27 mouse cellular contexts compared by ENCODE assay signal in genomic region chr5:33948314-33948713, GRCm38 (mm10). TPM values are rescaled to one million over a fixed set of nuclear protein-coding genes. Genes with fewer than 3 reads are reported as not detected.
DNase-seq lines count a peak whose midpoint lies in the region; ATAC-seq and TF ChIP-seq lines count a peak whose summit lies in the region.
"Had no signal": no experiment of that assay in that cellular context is flagged by ENCODE, and none has a peak within 500 bp of the region (broad histone marks: within the 10 kb centered on the region; RNA-seq: fewer than 3 reads in every experiment).

No protein-coding gene starts in this region.

- H3K4me1 ChIP-seq in forebrain, embryonic 14.5 days (ENCODE audit: control insufficient read depth, insufficient read depth, low read length) = no peaks in the 10 kb centered on the region
- no peaks in the 10 kb centered on the region for H3K4me1 ChIP-seq in forebrain, embryonic 12.5 days
- no peaks in the 10 kb centered on the region for H3K4me1 ChIP-seq in midbrain, postnatal 0 days (ENCODE audit: insufficient read depth, low read length)
- H3K4me1 ChIP-seq in intestine, embryonic 16.5 days (ENCODE audit: control insufficient read depth, insufficient read depth, low read length) = no peaks in the 10 kb centered on the region
- H3K4me1 ChIP-seq: embryonic facial prominence, embryonic 15.5 days; heart, embryonic 15.5 days; kidney, embryonic 15.5 days; limb, embryonic 10.5 days; stomach, embryonic 15.5 days had no signal

- ATAC-seq in forebrain, embryonic 14.5 days = no peak
- no peak for ATAC-seq in forebrain, embryonic 12.5 days (ENCODE audit: low FRiP score)
- ATAC-seq in midbrain, postnatal 0 days (ENCODE audit: low FRiP score) = no peak
- no peak for ATAC-seq in intestine, embryonic 16.5 days
- ATAC-seq: forebrain, embryonic 16.5 days; hindbrain, embryonic 16.5 days; intestine, postnatal 0 days had no signal

- no peak overlapping the region for H3K27ac ChIP-seq in forebrain, embryonic 14.5 days (ENCODE audit: low read depth, low read length)
- no peak overlapping the region for H3K27ac ChIP-seq in forebrain, embryonic 12.5 days
- H3K27ac ChIP-seq in midbrain, postnatal 0 days (ENCODE audit: low read depth, low read length) = no peak overlapping the region
- no peak overlapping the region for H3K27ac ChIP-seq in intestine, embryonic 16.5 days (ENCODE audit: low read length)
- H3K27ac ChIP-seq: embryonic facial prominence, embryonic 15.5 days; heart, embryonic 15.5 days; kidney, embryonic 15.5 days; limb, embryonic 10.5 days; macrophage; midbrain, embryonic 12.5 days; stomach, embryonic 15.5 days had no signal

- no peaks in the 10 kb centered on the region for H3K36me3 ChIP-seq in forebrain, embryonic 14.5 days (ENCODE audit: control insufficient read depth, insufficient read depth, low read length)
- H3K36me3 ChIP-seq in forebrain, embryonic 12.5 days (replicated peaks) = no peaks in the 10 kb centered on the region
- H3K36me3 ChIP-seq in midbrain, postnatal 0 days (ENCODE audit: insufficient read depth, low read length) = no peaks in the 10 kb centered on the region
- no peaks in the 10 kb centered on the region for H3K36me3 ChIP-seq in intestine, embryonic 16.5 days (ENCODE audit: control insufficient read depth, insufficient read depth, low read length)
- H3K36me3 ChIP-seq: embryonic facial prominence, embryonic 15.5 days; heart, embryonic 15.5 days; kidney, embryonic 15.5 days; limb, embryonic 10.5 days; midbrain, embryonic 12.5 days; stomach, embryonic 15.5 days had no signal

- H3K4me2 ChIP-seq in forebrain, embryonic 14.5 days (ENCODE audit: low read length) = no peak overlapping the region
- H3K4me2 ChIP-seq in forebrain, embryonic 12.5 days = no peak overlapping the region
- H3K4me2 ChIP-seq in midbrain, postnatal 0 days (ENCODE audit: low read depth, low read length, poor library complexity, severe bottlenecking) = no peak overlapping the region
- H3K4me2 ChIP-seq in intestine, embryonic 16.5 days (ENCODE audit: low read depth, low read length) = no peak overlapping the region
- H3K4me2 ChIP-seq: embryonic facial prominence, embryonic 15.5 days; heart, embryonic 15.5 days; kidney, embryonic 15.5 days; midbrain, embryonic 12.5 days; stomach, embryonic 15.5 days had no signal

- H3K27me3 ChIP-seq in forebrain, embryonic 14.5 days (replicated peaks; ENCODE audit: control insufficient read depth, insufficient read depth, low read length) = no peaks in the 10 kb centered on the region
- H3K27me3 ChIP-seq in forebrain, embryonic 12.5 days = no peaks in the 10 kb centered on the region
- no peaks in the 10 kb centered on the region for H3K27me3 ChIP-seq in midbrain, postnatal 0 days (ENCODE audit: insufficient read depth, low read length)
- no peaks in the 10 kb centered on the region for H3K27me3 ChIP-seq in intestine, embryonic 16.5 days (replicated peaks; ENCODE audit: control insufficient read depth, insufficient read depth, low read length)
- H3K27me3 ChIP-seq: embryonic facial prominence, embryonic 15.5 days; heart, embryonic 15.5 days; kidney, embryonic 15.5 days; midbrain, embryonic 12.5 days; stomach, embryonic 15.5 days had no signal

- no peak for TF ChIP-seq CTCF in midbrain, postnatal 0 days (IDR thresholded peaks at IDR 0.05)

- H3K4me3 ChIP-seq in forebrain, embryonic 14.5 days (ENCODE audit: low read depth, low read length) = no peak overlapping the region
- H3K4me3 ChIP-seq in forebrain, embryonic 12.5 days (replicated peaks) = no peak overlapping the region
- no peak overlapping the region for H3K4me3 ChIP-seq in midbrain, postnatal 0 days (ENCODE audit: low read depth, low read length)
- H3K4me3 ChIP-seq in intestine, embryonic 16.5 days (ENCODE audit: low read length) = no peak overlapping the region
- H3K4me3 ChIP-seq: embryonic facial prominence, embryonic 15.5 days; heart, embryonic 15.5 days; kidney, embryonic 15.5 days; limb, embryonic 10.5 days; midbrain, embryonic 12.5 days; stomach, embryonic 15.5 days had no signal

- H3K9ac ChIP-seq in forebrain, embryonic 14.5 days (ENCODE audit: low read length) = no peak overlapping the region
- H3K9ac ChIP-seq in forebrain, embryonic 12.5 days = no peak overlapping the region
- H3K9ac ChIP-seq in midbrain, postnatal 0 days (replicated peaks; ENCODE audit: low read length, poor library complexity, severe bottlenecking) = no peak overlapping the region
- H3K9ac ChIP-seq in intestine, embryonic 16.5 days (ENCODE audit: low read depth, low read length) = no peak overlapping the region
- H3K9ac ChIP-seq: embryonic facial prominence, embryonic 15.5 days; heart, embryonic 15.5 days; kidney, embryonic 15.5 days; midbrain, embryonic 12.5 days; stomach, embryonic 15.5 days had no signal

- WGBS in forebrain, embryonic 14.5 days = 86% methylated on average over 4 of the region's 4 CpGs
- WGBS in forebrain, embryonic 12.5 days = 82% methylated on average over 4 of the region's 4 CpGs
- 48% methylated on average over 4 of the region's 4 CpGs for WGBS in midbrain, postnatal 0 days
- WGBS in intestine, embryonic 16.5 days = 83% methylated on average over 4 of the region's 4 CpGs

- DNase-seq in forebrain, embryonic 14.5 days (ENCODE audit: low spot score) = peak; percentile 16
- peak; percentile 32 for DNase-seq in R1 (ENCODE audit: low read depth, low spot score)
- DNase-seq in forelimb bud, embryonic 11.5 days (ENCODE audit: low read depth, low spot score) = peak; percentile 16
- DNase-seq in midbrain, postnatal 0 days (ENCODE audit: low spot score) = peak; percentile 27
- DNase-seq in layer of hippocampus, adult 18-20 months (ENCODE audit: low spot score in 2 of 2) = no peak
- no peak for DNase-seq in kidney, adult 9 months
- DNase-seq: adrenal gland, adult 2 months; cerebellum, adult 11-12 months; cerebellum, postnatal 10 days; gastrocnemius, postnatal 25 days; heart, postnatal 36 days; kidney, postnatal 4 days; layer of hippocampus, adult 9-11 months; thymus, adult 18-20 months; thymus, postnatal 36 days had no signal

- peaks cover 9% of the 10 kb centered on the region; the same call in 1 of the 2 replicates for H3K9me3 ChIP-seq in forebrain, embryonic 14.5 days (replicated peaks; ENCODE audit: control insufficient read depth, low read length)
- peaks cover 23% of the 10 kb centered on the region for H3K9me3 ChIP-seq in forebrain, embryonic 12.5 days
- peaks cover 4% of the 10 kb centered on the region; the same call in 1 of the 2 replicates for H3K9me3 ChIP-seq in midbrain, postnatal 0 days (ENCODE audit: low read length)
- peaks cover 10% of the 10 kb centered on the region; the same call in 1 of the 2 replicates for H3K9me3 ChIP-seq in intestine, embryonic 16.5 days (ENCODE audit: control insufficient read depth, low read length)

RNA-seq across cellular contexts. Expression of gene Nelfa, which starts 12.1 kb away (rescaled TPM):
- 38.0 and 45.5 TPM in 2 replicates for polyA plus RNA-seq in forebrain, embryonic 14.5 days (2014; fragmentation: Nextera tagmentation; extraction: Ambion mirVana)
- 63.7 and 73.8 TPM in 2 replicates for polyA plus RNA-seq in forebrain, embryonic 12.5 days (2016; fragmentation: Nextera tagmentation; extraction: Ambion mirVana)
- 26.1 and 29.6 TPM in 2 replicates for total RNA-seq in midbrain, postnatal 0 days (2014; rRNA removed)
- polyA plus RNA-seq in midbrain, postnatal 0 days (2015; fragmentation: Nextera tagmentation; extraction: Ambion mirVana) = 32.5 and 34.9 TPM in 2 replicates
- 44.1 and 48.8 TPM in 2 replicates for polyA plus RNA-seq in intestine, embryonic 16.5 days (2015; fragmentation: Nextera tagmentation; extraction: Ambion mirVana)
- 10 to 100 TPM; 19.7 to 20.2 TPM for total RNA-seq in layer of hippocampus, adult 18-20 months (2021)

RNA-seq across cellular contexts. Expression of gene Gm1673, which starts 34.9 kb away (rescaled TPM):
- 424 and 498 TPM in 2 replicates for polyA plus RNA-seq in forebrain, embryonic 14.5 days (2014; fragmentation: Nextera tagmentation; extraction: Ambion mirVana)
- 387 and 405 TPM in 2 replicates for polyA plus RNA-seq in forebrain, embryonic 12.5 days (2016; fragmentation: Nextera tagmentation; extraction: Ambion mirVana)
- 635 and 874 TPM in 2 replicates for total RNA-seq in midbrain, postnatal 0 days (2014; rRNA removed)
- polyA plus RNA-seq in midbrain, postnatal 0 days (2015; fragmentation: Nextera tagmentation; extraction: Ambion mirVana) = 837 and 845 TPM in 2 replicates
- 44.5 and 54.0 TPM in 2 replicates for polyA plus RNA-seq in intestine, embryonic 16.5 days (2015; fragmentation: Nextera tagmentation; extraction: Ambion mirVana)
- 10 to 100 TPM; 62.2 to 63.7 TPM for total RNA-seq in layer of hippocampus, adult 18-20 months (2021)
- total RNA-seq: gastrocnemius, postnatal 25 days had no signal

RNA-seq across cellular contexts. Expression of gene Nat8l, which starts 47.5 kb away (rescaled TPM):
- 2.5 and 2.7 TPM in 2 replicates for polyA plus RNA-seq in forebrain, embryonic 14.5 days (2014; fragmentation: Nextera tagmentation; extraction: Ambion mirVana)
- polyA plus RNA-seq in forebrain, embryonic 12.5 days (2016; fragmentation: Nextera tagmentation; extraction: Ambion mirVana) = 2.4 and 3.1 TPM in 2 replicates
- total RNA-seq in midbrain, postnatal 0 days (2014; rRNA removed) = 42.9 and 46.6 TPM in 2 replicates
- polyA plus RNA-seq in midbrain, postnatal 0 days (2015; fragmentation: Nextera tagmentation; extraction: Ambion mirVana) = 5.3 and 6.1 TPM in 2 replicates
- polyA plus RNA-seq in intestine, embryonic 16.5 days (2015; fragmentation: Nextera tagmentation; extraction: Ambion mirVana) = 0.17 and 0.22 TPM in 2 replicates
- 100 to 1,000 TPM; 144 to 150 TPM for total RNA-seq in layer of hippocampus, adult 18-20 months (2021)

Comparison
In these comparisons a context has a peak if more than half of its experiments do, and no peak if none do; other contexts are left out.
1. DNase-seq: peak in forebrain, embryonic 14.5 days (single experiment), R1 (single experiment), forelimb bud, embryonic 11.5 days (single experiment) and midbrain, postnatal 0 days (single experiment); none in layer of hippocampus, adult 18-20 months (0 of 2) and kidney, adult 9 months (single experiment).